Mouse (Mus musculus) heart, postnatal 14 days (tissue): Measurements from ENCODE around the gene Patl1. TPM values are rescaled to one million over a fixed set of nuclear protein-coding genes. Genes with fewer than 3 reads are reported as not detected.
"Not testable (repeated sequence)": the region's sequence is repeated elsewhere in the genome, so short reads cannot be mapped to it uniquely, and the experiment has no call there.

Experiments used
- DNase-seq, 2 experiments: peaks; one replicate each; pipeline ENCODE4 v3.0.0; 2021 to 2022
- intact Hi-C: fragments of 180-260 bp; cut with DNase I; formaldehyde crosslinking; loops from one replicate; pipeline ENCODE4 v1.15.1; 2025
- long read RNA-seq, 2 experiments: library from polyadenylated mRNA; stranded (forward); transcript quantifications; one replicate each; pipeline ENCODE4 v2.0.0; 2021
- total RNA-seq, 2 experiments: library from RNA; stranded (reverse); gene quantifications; 2 replicates each; pipeline ENCODE4 v1.2.3; 2021

The Patl1 gene
- 10 to 100 TPM; 26.2 to 28.2 TPM for total RNA-seq
- long read RNA-seq, experiment 1, full-length matches to known transcripts: 12 of 22 reads
- long read RNA-seq, experiment 1, partial matches to known transcripts: 4 of 22 reads
- long read RNA-seq, experiment 1, other reads (novel, unspliced or antisense): 6 of 22 reads
- long read RNA-seq, experiment 2, full-length matches to known transcripts: 16 of 21 reads
- long read RNA-seq, experiment 2, partial matches to known transcripts: 4 of 21 reads
- long read RNA-seq, experiment 2, other reads (novel, unspliced or antisense): 1 of 21 reads

DNA sequence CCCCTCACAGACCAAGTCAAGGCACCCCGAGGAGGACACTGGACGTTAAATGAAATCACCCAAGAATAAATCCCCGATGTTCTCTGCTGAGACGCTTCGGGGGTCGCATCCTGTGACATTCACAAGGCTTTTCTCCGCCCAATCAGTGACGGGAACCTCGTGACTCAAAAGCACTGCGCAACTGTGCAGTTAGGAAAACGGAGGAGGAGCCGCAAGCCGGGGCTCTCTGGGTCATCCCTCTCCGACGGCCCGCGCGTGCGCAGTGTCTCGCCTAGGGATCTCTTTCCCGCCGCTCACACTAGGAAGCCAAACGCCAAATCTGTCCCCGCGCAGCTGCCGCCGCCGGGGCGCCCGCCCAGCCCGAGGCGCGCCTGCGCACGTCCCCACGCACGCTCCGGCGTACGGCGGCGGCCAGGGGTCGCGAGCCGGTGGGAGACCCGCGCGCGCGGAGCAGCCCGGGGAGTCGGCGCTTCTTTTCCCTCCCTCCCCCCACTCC is at the start of gene Patl1:
TSS of gene Patl1 (plus strand) at position 363 of the 496 bp plus-strand sequence.
- intact Hi-C loops: loop anchor here (5.0 kb wide), 4 partner anchors 55 to 1025 kb away; partner anchors contain the start of genes Osbp and Stx3
- DNase-seq: peak; percentile 98 to 99

DNA sequence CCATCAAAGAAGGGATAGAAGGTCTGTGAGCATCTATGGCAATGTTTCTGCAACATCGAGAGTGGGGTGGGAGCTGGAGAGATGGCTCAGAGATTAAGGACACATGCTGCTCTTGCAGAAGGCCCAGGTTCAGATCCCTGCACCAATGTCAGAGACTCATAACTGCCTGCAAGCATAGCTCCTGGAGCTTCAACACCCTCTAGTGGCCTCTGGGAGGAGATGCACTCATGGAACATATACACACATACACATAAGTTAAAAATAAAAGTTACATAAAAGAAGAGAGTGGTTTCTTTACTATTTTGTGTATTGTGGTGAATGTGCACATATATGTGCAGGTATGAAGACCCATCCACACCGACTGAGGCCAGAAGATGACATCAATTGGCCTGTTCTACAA is 44.4 kb upstream of the Patl1 start:
- intact Hi-C loops: no loop called here
- no peak for DNase-seq

DNA sequence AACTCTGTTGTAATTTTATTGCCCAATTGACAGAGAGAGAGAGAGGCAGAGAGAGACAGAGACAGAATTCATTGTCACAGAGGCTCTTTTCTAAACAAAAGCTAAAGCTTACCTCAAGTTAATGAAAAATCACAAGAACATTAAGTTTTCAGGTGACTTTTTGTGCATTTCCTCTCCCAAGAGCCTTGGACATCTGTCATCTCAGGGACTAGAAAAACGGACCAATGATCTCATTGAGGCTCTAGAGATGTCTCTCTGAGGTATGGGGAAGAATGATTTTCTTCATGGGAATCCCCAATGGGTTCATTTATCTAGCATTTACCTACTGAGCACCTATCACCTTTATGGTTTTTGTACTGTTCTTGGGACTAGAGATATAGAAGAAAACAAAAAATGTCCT is 37.2 kb upstream of the Patl1 start, which contains the start of gene Olfr1419:
TSS of gene Olfr1419 (minus strand) at position 101 of the 400 bp plus-strand sequence.
- intact Hi-C loops: no loop called here
- DNase-seq: no peak

DNA sequence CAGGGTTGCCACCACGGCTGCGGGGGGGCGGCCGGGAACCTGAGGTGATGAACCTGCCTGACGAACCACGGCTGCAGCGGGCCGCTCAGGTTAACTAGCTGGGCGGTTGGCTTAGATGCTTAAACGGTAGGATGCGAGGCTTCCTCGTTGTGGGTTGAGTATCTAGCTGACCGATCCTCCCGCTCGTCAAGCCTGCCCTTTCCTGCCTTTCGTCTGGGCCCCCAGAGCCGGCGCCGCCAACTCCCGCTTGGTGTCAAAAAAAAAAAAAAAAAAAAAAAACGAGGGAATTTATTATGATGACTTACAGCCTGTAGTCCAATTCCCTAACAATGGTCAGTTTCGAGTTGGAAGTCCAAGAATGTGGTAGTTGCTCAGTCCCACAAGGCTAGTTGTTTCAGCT is 33.8 kb upstream of the Patl1 start:
- intact Hi-C loops, DNase-seq: not testable (repeated sequence)

DNA sequence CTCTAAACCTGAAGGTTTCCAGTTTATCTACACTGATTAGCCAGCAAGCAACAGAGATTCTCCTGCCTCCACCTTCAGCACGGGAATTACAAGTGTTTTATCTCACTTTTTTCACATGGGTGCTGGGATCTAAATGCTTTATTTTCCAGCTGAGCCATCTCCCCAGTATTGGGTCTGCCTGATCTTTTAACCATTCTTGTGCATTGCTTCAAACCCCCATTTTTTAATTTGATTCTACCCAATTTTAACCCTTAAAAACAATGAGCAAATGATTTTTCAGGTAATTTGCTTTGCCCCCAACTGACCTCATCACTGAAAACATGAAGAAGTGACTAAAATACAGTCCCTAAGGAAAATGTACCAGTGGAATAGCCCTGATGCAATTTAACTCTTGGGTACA is 25.9 kb upstream of the Patl1 start, which contains the start of gene Olfr1420:
TSS of gene Olfr1420 (plus strand) at position 301 of the 400 bp plus-strand sequence.
- DNase-seq: no peak
- intact Hi-C loops: no loop called here

DNA sequence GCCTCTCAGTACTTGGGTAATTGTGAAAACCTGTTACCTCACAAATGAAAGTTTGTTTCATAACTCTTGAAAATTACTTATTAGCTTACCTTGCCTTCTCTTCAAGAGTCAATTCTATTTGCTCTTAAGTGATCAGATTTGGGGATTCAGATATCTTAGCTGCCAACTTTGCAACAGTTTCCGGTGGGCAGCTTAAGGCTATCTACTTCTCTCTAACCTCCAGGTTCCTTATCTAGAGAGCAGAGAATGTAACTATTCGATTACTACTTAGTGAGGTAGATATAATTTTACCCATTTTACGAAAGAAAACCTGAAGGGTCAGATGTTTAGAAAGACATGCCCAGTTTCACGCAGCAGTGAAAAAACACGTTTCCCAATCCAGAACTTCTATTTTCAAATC is 1.2 kb upstream of the Patl1 start:
- intact Hi-C loops: loop anchor here (5.0 kb wide), 4 partner anchors 56 to 1024 kb away; partner anchors contain the start of genes Osbp and Stx3
- DNase-seq: no peak

DNA sequence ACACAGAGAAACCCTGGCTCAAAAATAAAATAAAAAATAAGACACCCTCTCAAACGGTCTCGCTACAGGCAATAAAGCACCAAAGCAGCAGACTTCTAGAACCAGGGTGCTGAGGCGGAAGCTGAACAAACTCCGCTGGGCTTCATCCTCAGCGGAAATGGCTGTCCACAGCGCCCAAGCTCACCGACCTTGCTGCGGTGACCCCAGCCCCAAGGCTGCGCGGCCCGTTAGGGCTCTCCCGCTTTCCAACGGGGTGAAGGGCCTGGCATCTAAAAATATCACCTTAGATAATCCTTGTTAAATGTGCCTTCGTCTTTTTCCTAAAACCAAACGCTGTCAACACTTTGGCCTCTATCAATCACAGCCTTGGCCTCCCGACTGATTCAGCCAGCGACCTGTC is 596 bp upstream of the Patl1 start:
- intact Hi-C loops: loop anchor here (5.0 kb wide), 4 partner anchors 56 to 1024 kb away; partner anchors contain the start of genes Osbp and Stx3
- peak; percentile 41 to 53 for DNase-seq

DNA sequence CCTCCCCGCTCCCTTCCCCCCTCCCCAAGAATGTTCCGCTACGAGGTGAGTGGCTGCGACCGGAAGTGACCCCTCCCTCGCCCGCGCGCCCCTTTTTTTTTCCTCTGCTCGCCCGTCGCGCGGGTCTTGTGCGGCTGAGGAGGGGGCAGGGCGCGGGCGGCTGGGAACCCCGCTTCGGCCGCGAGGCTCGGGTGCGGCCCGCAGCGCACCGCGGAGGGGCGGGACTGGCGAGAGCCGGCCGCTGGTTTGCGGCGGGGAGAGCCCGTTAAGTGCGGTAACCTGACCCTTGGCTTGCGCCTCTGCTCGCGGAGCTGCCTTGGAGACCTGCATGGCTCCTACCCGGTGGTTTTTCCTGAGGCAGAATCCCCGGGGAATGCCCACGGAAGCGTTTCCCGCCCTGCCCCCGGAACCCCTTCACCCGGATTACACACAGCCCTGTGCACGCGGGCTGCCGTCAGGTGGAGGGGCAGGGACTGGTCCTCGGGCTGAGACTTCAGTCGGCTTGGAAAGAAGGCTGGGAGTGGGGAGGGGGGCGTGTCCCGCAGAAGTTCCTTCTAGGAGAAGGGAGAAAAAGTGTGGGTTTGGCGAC is 428 bp downstream of the Patl1 start:
- intact Hi-C loops: loop anchor here (5.0 kb wide), 4 partner anchors 55 to 1025 kb away; partner anchors contain the start of genes Osbp and Stx3
- peak; percentile 68 to 70 for DNase-seq

DNA sequence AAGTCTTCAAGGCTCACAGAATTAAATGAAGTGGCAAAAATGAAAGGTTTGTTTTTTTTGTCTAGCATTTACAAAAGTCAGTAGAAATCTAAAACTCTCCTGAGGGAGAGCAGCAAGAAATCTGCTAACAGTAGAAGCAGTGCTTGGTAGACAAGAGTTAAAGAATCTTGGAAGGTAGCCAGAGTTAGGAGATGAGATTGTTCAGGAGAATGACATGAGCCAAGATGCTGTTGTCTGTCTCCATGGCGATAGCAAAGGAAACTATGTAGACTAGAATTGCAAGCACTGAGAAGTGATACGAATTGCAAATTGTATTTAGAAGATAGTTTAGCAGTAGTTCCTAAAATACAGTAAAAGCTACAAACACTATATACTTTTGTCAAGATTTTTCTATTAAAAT is 3.6 kb downstream of the Patl1 start:
- peak in 1 of 2 experiments; percentile 9 for DNase-seq
- intact Hi-C loops: loop anchor here (5.0 kb wide), 1 partner anchor 139 kb away; no protein-coding TSS in a partner anchor

DNA sequence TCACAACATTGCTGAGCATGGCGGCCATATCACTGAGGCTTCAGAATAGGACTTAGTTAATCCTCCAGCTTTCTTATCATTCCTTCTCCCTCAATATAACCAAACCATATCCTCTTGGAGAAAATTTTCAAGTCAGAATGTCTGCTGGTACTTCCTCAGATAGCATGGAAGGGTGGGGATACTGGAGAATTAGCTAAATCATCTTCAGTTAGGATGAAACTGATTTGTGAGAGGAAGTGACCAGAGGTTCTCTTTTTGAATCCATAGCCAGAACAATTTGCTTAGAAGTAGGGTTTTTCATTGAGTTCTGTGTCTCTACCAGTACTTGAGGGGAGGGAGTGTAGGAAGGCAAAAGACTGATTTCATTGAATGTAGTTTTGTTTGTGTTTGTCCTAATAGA is 9.9 kb downstream of the Patl1 start:
- intact Hi-C loops: no loop called here
- no peak for DNase-seq

DNA sequence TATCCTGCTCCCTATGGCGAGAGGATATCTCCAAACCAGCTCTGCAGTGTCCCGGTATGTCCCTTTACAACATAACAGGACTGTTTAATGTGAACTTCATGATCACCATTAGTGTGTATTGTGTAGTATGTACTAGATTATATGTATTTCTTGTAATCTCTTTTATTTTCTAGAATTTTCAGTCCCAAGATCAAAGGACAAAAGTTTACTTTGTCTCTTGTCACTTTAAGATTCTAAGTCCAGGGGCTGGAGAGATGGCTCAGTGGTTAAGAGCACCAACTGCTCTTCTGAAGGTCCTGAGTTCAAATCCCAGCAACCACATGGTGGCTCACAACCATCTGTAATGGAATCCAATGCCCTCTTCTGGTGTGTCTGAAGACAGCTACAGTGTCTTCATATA is 10.3 kb downstream of the Patl1 start:
- DNase-seq, intact Hi-C loops: not testable (repeated sequence)

DNA sequence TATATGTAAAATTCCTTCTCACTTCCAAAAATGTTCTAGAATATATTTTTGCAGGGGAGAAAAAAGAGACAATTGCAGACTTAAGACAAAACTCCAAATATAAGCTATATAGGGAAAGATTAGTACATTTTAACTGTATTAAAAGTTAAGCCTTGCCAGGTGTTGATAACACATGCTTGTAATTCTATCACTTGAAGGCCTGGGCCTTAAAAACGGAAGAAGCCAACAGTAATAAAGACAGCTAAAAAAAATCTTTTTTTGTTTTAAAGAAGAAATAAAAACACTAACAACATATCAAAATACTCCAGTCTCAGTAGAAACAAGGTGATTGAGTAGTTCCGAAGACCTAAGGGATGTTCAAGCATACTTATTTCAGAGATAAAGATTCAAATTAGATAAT is 14.2 kb downstream of the Patl1 start:
- intact Hi-C loops: no loop called here
- no peak for DNase-seq

DNA sequence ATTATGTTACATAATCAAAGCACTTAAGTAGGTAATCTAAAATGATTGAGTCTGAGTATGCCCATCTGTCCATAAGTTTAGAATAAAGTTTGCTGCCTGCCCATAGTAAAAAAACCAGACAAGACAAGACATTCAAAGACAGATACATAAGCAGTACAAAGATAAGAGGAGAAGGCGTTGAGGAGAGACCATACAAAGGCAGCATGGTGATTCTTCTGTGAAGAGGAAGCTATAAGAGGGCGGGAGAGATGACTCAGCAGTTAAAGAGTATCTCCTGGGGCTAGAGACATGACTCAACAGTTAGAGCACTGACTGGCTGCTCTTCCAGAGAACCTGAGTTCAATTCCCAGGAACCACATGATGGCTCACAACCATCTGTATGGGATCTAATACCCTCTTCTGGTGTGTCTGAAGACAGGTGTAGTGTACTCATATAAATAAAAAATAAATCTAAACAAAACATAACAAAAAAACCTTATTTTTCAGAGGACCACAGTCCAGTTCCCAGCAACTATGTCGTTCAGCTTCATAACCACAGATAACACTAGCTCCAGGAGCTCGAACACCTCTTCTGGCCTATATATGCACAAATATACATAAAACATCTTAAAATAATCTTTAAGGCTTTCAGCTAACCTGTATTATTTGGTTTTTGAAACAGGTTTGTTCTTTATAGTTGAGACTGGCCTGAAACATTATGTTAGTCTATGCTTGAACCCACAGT is 16.0 kb downstream of the Patl1 start:
- intact Hi-C loops: no loop called here
- no peak for DNase-seq

DNA sequence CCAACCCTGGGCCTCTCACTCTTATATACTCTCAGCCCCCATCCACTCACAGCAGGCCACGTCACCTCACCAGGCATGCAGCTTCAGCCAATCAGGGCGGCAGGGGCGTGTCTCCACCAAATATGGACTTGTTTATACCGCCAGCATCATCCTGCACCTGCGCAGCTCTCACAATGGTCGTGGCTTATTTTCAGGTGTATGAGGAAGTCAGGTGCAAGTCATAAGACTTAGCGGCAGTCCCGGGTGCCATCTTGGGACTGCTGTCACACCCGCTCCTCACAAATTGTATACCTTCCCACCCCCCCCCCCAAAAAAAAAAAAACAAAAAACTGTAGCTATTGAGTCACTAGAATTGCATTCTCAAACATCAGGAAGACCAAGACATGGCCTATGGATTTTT is 34.3 kb downstream of the Patl1 start:
- intact Hi-C loops, DNase-seq: not testable (repeated sequence)

DNA sequence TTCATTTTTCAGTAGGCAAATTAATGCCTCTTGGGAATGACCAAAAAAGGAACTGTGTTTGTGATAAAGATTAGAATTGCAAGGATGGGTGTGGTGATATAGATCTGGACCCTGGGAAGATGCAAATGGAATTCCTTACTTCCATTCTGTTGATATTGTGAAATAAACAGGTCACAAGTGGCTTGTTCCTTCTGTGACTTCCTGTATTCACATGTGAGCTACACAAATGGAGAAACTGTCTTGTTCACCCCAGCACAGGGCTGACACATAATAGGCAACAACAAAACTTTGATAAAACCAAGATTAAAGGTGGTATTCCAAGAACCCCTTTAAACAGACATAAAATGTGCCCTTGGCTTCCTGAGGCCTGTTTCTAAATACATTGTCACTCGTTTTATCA is 37.7 kb downstream of the Patl1 start:
- intact Hi-C loops: no loop called here
- DNase-seq: no peak

DNA sequence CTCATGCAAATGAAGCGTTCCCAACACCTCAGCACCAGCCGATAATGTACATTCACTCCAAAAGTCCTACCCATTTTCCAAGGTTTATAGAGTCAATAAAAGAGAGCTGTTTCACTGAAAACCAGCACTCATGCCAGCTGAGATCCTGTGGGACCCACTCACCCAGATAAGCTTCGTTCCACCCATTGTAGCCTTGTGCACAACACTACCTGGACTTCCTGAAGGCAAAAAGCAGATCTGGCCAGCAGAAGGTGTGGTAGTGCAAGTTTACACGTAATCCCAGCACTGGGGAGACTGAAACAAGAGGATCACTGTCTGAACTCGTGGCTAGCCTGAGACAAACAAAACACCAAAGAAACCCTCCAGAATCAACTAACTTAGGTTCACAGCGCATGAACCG is 38.5 kb downstream of the Patl1 start:
- intact Hi-C loops: no loop called here
- DNase-seq: no peak

DNA sequence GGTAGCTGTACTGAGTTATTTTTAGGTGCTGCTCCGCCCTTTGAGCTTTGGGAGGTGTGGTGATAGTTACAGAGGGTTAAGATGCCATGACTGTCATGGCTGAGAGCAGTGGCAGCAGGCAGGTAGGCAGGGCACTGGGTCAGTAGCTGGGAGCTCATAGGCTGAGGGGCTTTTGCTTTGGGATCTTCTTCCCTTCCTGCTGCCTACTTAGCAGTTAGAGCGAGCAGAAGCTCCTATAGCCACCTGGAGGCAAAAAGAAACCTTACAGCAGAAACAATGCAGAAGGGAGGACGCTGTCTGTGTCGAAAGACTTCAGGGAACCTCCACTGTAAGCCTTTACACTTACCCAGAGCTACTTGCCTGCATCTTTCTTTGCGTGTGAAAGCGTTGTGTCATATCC is 42.0 kb downstream of the Patl1 start:
- no peak for DNase-seq
- intact Hi-C loops: no loop called here

DNA sequence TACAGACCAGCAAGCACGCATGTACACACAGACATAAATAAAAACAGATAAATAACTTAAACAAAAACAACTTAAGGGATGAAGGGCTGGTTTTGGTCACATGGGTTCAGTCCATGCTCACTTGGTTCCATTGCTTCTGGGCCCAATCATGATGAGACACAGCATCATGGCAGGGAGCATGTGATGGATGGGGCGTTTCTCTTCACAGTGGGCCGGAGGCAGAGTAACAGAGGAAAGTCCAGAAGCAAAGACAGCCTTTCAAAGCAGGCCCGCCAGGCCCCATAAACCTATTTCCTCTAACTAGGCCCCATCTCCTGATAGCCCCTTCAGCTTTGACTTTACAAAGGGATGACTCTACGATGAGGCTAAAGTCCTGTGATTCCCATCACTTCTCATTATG is 44.4 kb downstream of the Patl1 start:
- intact Hi-C loops: no loop called here

DNA sequence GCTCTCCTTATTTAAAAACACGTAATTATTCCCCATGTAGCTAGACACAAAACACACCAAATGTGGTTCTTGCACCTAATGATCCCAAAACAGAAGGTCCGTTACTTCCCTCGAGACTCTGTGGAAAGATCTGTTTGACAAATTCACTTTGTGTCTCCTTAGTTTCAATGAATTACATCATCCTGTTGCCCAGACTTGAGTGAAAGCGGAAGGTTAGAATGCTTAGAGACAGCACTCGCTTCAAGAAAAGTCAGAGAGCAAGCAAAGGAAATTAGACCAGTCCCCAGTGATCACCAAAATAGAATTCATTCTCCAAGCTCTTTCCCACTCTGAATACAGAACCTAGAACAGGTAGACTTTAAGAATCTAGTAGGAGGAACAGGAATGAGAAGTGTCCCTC is 45.2 kb downstream of the Patl1 start:
- DNase-seq: no peak
- intact Hi-C loops: no loop called here

More for the DNA sequence above, 44.4 kb downstream of the Patl1 start:
- DNase-seq: no peak

DNA sequence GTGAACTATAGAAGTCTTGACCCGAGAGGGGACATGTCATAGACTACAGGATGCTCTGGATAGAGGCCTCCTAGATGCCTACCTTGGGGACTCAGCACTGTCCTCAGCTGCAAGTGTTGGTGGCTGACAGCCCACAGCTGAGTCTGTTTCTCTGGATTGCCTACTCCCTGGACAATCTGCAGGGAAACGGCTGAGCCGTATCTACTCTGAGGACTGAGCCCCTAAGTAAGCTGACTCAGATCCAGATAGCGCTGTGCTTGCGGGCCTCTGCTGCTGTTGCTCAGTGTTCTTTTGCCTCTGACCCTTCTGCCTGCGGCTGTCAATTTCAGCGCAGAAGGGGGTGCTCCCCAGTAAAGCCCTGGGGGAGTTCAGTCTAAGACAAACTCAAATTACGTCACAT is 45.6 kb downstream of the Patl1 start:
- intact Hi-C loops: no loop called here
- DNase-seq: no peak

DNA sequence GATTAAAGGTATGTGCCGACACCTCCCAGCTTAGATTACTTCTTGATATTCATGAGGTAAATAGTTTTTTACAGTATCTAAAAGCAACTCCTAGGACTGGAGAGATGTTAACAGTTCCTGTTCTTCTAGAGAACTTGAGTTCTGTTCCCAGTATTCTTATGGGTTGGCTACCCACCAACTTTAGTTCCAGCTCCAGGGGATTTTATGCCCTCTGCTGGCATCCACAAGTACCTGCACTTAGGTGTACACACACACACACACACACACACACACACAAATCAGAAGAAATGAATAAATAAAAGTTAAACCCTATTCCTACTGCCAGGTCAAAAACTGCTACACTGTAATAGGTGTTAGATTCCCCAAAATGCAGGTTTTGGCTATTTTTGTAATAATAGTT is 52.1 kb downstream of the Patl1 start:
- intact Hi-C loops: no loop called here
- no peak for DNase-seq
